Mouse (Mus musculus): ENCODE measurements around the gene Cacna1g. TPM values are rescaled to one million over a fixed set of nuclear protein-coding genes. Genes with fewer than 3 reads are reported as not detected.

The Cacna1g gene
- total RNA-seq, 2 experiments from 2014 or later: 7.0 to 9.0 TPM

DNA sequence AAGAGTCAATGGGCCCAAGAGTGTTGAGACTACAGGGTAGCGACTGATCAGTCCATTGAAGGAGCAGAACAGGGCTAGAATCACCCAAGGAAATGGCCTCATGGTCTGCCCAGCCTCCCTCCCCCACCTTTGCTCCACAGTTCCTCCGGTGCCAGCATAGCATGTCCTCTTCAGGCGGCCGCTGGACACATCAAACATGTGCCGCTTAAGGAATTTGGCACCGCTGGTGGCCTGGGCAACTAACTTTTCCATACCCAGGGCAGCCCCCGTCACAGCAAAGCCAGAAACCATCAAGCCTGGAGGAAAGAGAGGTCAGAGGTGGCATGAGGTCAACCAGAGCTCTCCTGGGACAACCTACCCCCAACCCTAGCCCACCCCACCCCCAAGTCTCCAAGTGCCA lies 8.0 kb upstream of the Cacna1g start:
- DNase-seq: no peak

DNA sequence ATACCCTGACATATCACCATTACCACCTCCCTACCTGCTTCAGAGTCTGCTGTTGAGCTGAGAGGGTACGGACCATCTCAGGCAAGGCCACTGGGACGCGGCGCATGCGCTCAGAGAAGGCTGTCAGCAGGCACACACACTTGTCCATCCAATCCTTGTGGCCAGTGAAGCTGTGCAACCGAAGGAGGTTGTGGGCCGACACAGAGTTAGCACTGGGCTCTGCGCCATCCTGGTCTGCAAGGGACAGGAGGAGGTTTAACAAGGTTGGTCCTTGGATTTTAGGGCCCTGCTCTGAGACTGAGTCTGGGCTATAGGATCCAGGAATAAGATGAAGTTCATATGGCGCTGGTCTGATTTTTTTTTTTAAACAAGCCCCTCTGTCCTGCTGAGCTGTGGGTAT lies 6.4 kb upstream of the Cacna1g start:
- no peak for DNase-seq

DNA sequence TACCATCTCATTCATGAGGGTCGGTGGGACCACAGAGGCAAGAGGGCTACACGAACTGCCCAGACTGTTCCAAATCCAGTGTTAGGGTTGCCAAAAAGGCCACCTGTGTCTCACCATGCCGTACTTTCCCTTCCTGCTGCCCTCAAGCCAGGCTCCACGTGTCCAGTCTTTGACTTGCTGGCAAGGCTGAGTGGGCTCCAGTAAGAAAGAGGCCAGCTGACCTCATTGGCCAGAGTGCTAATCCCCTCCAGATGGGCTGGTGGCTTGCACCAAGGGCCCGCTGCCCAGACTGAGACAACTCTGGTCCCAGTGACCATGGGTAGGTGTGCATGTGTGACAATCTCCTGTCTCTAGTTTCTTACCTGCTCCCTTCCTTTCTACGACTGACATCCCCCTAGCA lies 3.7 kb upstream of the Cacna1g start:
- DNase-seq: peak; percentile 32

DNA sequence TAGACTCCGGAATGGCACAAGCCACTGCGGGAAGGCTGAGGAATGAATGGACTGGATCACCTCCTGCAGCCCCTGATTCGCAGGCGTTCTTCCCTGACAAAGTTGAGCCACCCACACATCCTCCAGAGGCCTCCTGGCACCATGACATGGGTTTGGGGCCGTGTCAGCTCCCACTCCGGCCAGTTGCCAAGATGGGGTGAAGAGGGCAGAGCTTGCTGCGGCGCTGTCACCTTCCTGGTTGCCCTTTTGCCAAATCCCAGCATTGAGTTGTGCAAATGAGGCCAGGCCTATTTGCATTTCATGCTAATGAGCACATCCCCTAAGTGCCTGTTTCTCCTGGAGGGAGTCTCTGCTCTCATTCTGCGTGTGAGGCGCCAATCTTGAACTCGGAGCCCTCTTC lies 1.7 kb upstream of the Cacna1g start:
- no peak for DNase-seq

DNA sequence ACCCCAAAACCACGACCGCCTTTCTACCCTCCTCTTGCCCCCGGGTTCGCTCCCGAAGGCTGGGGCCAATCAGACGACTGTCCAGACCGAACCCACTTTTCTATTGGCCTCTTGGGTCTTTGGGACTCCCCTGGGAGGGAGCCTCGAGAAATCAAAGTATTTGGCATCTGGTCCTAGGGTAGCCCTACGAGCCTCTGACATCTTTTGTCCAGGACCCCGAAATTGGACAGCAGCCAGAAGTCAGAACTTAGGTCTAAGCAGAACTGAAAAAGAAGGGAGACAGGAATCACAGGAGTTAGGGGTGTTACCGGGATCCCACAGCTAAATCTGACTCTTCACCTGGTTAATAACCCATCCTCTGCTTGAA lies 529 bp upstream of the Cacna1g start:
- DNase-seq: no peak

DNA sequence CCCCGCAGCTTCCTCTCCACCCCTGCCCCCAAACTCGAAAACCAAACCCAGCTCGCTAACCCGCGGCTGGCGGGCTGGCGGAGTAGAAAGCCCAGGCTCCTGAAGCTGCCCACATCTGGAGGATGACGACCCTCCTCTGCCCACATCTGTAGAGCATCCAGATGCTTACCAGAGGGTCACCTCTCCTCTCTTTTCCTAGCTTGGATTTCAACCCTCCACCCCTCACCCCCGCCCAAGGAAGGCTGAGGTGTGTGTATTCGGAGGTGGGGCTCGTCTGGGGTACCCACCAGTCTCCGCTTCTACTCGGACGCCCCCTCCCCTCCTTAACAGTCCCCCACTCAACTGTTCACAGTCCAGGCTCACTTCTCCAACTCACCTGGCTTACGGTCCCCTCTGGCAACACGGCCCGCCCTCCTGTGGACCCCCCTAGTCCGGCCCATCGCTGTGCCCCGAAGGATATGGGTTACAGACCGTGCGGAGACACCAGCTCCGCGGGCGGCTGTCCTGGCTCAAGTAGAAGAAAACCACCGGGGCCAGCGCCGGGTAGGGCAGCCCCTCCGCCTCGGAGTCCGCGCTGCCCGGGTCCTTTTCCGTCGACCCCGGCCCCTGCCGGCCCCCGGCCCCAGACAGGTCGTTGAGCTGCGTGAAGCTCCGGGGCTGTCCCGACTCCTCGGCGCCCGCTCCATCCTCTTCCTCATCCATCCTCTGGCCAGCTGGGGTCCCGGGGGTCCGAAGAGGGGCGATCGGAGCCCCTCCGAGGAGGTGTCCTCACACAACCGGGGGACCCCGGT lies 887 bp downstream of the Cacna1g start:
- peak; percentile 46 for DNase-seq

DNA sequence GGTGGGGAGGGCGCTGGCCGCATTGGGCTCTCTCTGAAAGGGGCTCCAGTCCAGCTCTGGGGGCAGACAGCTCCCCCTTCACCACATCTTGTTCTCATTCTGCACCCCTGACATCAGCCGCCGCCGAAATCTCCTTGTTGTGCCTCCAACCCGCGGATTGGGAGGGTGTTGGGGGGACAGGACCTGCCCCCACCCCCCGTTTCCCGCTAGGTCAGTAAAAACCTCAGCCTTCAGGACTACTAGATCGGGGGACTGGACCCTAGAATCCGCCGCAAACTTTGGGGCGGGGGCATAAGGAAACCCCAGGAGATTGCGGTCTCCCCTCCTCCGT lies 1.4 kb downstream of the Cacna1g start:
- DNase-seq: peak; percentile 23

DNA sequence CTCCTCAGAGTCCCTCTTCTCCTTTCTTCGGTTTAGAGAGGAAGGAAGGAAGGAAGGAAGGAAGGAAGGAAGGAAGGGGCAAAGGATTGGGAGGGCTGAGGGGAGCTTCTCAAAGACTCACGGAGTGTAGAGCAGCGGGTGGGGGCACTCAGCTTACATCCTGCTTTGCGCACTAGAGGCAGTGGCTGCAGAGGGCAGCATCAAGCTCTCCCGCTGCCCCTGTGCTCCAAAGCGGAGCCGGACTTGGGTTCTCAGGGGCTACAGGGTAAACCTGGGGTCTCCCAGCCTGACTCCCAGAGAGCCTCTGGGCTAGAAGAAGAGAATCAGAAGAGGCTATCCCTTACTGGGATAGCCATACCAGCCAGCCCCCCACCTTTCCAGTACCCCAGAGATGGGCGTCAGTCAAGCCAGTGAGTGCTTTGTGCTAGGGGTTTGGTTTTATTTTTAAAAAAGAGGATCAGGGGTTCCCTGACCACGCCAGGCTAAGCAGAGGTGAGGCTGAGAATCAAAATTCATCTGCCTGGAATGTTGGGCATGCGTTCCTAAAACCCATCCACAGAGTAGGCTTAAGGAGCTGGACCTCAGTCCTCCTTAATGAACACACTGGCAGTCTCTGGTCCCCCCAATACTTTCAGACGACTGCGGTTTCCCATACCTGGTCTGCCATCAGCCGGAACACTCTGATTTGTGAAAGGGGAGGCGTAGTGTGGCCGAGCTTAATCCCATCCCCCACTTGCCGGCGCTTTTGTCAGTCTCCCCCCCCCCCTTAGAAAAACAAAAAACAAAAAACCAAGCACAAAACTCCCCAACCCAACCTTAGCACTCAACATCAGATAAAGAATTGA lies 2.0 kb downstream of the Cacna1g start:
- no peak for DNase-seq

DNA sequence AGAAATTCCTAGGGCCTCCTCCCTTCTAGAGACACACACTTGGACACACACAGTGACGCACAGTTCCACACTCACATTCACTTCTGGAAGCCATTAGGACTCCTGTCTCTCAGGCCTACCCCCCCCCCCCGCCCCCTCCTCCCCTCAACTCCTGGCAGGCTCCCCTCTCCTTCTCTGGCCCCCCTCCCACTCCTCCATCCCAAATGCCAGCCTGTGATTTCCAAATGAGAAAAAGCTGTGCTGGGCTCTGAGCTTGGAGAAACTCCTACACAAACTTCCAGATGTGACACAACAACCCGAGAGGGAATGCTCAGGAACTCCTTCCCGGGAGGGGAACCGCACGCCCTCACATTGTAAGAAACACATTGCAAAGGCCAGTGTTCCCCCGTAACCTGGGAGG lies 3.6 kb downstream of the Cacna1g start:
- no peak for DNase-seq

DNA sequence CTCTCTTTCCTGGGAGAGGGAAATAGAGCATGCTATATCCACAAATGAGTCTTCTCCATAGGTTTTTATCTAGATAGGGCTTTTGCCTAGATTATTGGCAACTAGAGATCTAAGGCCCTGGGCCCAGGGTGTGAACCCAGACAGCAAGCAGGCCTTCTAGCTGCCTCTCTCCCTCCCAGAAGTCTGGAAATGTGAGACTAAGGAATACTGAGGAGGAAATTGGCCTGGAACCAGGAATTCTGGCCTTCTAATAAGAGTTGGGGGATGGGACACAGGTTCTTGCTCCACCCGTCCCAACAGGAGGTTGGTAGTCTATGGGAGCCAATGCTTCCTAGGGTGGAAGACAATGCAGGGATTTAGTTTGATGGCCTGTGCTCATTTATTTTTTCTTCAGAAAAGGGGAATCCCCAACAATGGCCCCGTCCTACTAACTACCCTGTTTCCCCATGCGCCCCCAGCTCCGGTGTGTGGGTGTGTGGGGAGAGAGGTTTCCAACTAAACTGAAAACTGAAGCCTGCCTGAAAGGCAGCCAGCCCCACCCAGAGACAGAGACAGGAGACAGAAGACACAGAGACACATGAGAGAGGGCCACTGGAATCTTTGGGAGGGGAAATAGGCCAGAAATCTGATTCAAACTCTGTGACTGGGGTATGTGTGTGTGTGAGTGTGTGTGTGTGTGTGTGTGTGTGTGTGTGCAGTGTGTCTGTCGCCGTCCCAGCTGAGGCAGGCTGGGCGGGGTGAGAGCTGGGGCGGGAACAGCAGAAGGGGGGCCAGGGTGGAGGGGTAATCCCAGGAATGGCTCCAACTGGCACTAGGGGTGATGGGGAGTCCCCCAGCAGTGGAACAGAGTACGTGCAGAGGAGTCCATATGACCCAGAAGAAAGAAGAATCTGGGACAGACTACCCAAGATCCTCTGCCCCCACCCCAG lies 4.6 kb downstream of the Cacna1g start:
- DNase-seq: peak; percentile 47

DNA sequence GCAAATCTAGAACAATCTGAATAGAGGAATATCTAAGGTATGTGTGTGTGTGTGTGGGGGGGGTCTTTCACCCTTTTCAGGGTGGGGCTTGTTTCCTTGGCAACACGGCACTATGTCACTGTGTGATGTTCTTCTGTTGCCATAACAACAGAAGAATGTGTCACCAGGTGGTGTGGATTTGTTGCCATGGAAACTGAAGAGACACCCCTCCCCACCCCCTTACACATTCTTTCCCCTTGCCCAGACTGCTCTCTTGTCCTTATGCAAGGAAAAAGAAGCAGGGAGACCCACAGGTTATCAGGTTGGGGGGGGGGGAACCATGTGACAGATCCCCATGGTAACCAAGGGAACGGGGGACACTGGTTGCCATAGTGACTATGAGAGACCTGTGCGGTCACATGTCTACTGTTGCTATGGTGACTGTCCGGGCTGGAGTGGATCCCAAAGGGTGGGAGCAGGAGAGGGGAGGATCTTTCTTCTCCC lies 5.4 kb downstream of the Cacna1g start:
- no peak for DNase-seq

DNA sequence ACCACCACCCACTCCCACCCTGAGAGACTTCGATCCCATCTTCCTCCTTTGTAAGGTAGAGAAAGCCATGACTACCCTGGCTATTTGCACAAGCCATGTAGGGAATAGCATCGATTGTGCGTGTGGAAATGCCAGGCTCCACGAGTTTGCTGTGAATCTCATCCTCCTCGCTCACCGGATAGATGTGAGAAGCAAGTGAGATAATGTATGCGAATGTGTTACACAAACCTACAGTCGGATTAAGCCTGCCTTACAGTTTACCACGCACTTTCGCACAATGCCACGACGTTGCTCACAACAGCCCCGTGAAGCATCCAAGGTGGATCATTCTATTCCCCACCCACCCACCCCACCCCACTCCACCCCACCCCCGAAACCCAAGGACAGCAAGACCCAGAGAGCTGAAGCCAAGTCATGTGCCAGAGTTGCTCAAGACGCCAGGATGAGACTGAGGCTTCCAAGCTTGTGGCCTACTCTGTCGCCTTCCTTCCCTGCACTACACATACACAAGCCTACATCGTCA lies 7.6 kb downstream of the Cacna1g start:
- no peak for DNase-seq

DNA sequence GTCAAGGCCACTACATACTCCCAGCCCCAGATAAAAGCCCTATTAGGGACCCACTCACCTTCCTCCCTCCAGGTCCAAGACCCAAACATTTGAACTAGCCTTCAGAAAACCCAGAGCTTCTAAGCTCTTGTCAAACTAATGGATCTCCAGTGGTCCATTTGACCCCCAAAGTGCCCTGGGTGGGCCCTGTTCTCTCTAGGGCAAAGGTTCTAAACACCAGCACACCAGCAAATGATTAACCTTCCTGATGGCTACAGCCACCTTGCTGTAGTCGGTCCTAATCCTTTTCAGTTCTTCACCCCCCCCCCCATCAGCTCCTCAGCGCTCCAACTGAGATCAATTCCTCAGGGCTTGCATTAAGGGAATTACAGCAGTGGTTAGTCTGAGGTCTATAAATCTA lies 9.8 kb downstream of the Cacna1g start:
- DNase-seq: no peak

DNA sequence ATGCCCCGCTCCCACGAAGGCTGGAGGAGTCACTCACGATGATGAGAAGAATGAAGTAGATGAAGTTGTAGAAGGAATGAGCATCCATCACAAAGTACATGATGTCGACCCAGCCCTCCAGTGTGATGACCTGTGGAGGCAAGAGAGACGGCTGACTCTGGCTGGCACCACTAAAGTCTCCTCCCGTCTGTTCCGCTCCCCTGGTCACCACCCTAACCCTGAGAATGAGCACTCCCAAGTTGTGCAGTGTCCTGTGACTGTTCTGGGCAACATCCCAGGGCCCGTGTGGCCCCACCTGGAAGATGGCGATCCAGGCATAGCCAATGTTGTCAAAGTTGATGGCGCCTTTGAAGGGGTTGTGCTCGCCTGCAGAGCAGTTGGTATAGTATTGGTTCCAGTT lies 12.1 kb downstream of the Cacna1g start:
- no peak for DNase-seq

DNA sequence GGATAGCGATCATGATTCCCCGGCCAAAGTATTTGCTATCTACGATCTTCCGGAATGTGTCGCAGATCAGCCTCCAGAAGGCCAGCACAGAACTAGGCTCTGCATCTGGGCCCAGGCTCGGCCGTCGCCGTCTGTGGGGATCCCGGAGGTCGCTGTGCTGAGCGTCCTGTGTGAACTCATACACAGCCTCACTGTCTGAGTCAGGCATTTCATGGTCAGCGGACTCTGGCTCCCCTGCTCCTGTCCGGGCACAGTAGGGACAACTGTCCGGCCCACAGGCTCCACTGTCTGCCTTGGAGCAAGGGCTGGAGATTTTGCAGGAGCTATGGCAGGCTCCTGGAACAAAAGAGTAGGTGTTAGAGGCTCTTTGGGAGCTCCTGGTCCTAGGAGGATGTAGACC lies 17.0 kb downstream of the Cacna1g start:
- no peak for DNase-seq

DNA sequence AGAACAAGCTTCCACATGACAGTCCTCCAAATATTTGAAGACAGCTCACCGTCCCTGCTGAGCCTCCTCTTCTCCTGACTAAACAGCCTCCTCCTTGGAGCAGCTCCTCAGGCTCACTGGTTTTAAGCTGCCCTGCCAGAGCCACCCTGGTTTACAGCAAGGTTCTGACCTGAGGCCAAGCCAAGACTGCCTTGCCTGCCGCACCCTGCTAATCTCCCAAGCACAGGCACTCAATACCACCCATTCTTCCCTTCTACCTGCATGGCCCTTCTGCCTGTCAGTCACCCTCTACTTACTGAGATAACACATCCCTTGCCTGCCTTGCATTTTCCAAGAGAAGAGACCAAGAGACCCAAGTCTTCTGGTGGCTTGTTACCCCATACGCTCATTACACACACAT lies 17.7 kb downstream of the Cacna1g start:
- no peak for DNase-seq

DNA sequence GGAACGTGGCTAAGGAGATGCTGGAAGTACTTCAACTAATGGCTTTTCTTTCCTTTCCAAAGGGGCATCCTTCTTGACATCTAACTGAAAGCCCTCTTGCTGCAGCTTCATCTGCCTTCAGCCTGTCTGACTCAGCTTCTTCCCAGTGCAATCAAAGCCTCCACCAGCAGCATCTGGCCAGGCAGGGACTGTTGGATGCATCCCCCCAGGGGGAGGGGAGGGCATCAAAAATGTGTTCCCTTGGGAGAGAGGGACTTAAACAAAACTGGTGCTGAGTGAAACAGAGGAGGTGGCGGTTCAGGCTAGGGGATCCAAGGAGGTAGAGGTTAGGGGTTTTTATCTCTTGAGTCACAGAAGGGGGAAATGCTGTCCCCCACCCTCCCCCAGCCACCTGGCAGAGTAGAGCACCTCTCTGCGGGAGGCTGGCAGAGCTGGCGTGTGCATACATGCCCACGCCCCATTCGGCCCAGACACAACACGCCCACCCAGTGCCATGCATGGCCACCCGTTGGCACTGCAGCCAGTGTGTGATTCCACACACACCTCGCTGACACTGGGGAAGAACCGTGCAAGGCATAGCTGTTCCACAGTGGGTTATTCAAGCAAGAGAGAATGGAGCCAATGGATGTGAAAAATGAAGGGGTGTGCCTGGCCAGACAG lies 18.7 kb downstream of the Cacna1g start:
- DNase-seq: no peak

DNA sequence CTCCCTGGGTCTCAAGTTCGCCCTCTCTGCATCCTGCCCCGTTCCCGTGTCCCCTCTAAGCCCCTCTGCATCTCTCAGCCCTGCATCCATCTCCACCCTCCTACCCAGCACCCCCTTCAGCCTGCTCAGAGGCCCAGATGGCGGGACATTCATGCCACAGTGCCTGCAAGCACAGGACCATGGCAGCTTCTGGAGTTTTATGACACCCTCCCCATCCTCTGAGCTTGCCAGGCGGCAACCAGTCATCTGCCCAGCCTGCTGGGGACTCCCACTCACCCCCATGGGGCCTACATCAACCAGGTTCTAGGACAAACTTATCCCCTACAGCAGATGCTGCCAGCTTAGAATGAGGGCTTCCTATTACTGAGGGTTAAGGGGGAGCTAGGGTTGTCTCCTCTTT lies 19.2 kb downstream of the Cacna1g start:
- no peak for DNase-seq

DNA sequence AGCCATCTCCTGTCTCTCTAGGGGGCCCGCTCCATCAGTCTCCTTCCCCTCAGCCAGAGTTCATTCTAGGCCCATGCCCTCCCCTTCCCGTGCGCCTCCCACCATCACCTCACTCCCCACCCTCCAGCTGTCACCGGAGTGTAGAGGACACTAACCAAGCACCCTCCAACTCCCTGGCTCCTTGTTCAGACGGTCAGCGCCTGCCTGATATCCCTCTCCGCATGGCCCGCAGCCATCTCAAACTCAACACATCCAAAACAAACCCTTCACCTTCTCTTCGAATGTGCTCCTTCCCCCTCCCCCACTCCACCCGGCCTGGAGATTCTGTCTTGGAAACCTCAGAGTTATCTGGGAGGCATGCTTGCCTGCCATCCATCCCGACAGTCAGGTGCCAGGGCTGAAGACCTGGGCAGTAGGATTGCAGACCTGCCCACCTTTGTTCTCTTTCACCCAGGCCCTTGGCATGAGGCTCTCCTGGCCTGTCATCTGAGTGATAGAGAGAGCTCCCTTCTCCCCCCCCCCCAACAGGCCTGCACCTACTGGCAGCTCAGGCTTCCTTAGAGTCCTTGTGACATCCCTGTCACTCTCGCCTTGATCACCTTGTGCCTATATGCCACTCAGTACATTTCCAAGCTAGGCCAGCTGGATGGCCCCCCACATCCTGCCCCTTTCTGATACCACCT lies 22.8 kb downstream of the Cacna1g start:
- DNase-seq: no peak

DNA sequence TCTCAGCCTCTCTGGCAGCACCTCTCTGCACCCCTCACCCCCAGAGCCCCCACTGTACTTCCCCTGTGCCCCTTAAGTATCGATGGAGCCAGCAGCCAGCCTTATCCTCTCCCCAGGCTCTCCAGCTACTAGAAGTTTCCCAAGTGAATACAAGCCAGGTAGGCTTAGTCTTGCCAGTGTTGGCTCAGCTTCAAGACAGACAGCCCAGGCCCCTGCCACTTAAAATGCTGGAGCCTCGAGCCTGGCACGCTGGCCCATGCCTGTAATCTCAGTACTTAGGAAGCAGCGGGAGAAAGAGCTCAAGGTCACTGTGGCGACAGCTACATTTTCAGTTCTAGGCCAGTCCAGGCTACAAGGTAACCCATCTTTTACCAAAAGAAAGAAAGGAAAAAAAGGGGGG lies 24.1 kb downstream of the Cacna1g start:
- no peak for DNase-seq

DNA sequence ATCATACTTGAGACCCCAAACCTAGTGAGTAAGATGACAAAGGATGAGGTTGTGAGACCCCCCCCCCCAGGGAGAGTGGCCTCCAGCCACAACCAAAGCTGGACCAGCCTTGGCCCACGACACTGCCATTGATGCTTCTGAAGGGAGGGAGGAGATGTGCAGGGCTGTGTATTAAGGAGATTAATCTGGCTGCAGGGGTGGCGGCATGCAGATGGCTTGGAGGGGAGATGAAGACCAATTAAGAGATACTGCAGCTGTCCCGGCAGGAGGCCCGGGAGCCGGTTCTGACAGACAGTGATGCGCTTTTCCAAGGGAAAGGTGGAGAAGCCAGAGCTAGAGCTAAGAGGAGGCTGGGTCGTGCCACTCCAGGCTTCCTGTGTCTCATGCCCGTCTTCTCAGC lies 24.8 kb downstream of the Cacna1g start:
- no peak for DNase-seq
